Mouse (Mus musculus): ENCODE measurements at regions not wholly inside any gene's neighbourhood (a gene's known extent, or its start where the extent isn't known, plus 50 kb on each side); places are given as distances from the start of the nearest gene placed in this dataset.
A peak's percentile ranks its signal among the peaks of the same experiment; 100 is the strongest.
"Not testable (repeated sequence)": the region's sequence is repeated elsewhere in the genome, so short reads cannot be mapped to it uniquely, and the experiment has no call there.

DNA sequence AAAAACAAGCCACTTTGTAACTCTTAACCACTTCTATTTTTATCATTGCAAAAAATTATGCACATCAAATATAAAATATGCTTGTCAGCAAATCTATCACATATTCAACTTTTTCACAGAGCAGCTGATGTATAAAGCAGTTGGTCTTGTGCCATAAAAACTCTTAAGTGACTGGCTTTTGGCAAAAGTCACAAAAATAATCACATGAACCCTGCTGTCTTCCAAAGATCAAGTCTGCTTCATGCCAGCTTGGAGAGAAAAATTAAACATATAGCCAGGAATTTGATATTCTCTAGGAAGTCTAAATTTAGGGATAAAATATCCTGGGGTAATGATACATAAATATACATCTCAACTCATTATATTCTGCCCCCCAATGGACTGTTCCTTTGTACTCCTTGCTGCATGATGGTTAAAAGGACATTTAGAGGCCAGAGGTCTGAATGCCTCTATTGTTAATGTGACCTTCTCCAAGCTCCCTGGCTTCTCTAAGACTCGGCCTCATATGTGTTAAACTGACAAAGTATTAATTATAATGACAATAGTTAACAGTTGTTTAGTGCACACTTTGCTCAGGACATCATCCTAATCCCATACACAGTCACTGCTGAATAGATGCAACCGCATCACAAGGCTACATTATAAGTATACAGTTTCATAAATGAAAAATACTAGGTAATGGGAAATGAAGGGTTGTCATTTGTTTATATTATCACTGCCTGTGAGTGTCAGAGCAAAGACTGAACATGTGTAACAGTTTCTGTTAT lies 422.9 kb upstream of the Hs3st1 start:
- DNase-seq (ENCODE audit: low read depth, low spot score) = peak; percentile 66

- DNase-seq (ENCODE audit: low read depth, low spot score) = peak; percentile 60
Measured at GRCm38 (mm10) chr5:40136740-40137285, 381.5 kb upstream of the Hs3st1 start.

DNA sequence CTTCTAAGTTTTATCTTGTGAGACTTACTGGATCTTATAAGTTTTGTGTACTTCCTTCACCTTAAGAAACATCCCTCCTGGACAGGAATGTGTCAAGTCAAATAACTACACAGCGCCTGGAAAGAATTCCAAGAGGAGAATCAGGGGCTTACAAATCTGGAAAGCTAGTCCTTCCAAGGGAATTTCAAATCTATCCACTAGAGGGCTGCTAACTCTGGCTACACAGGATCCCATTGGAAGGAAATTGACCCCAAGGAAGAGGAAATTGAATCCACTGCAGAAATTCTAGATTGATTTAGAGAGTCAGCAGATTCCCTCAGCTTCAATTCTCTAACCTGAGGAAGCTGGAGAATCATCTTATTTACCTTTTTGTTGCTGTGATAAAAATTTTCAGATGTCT lies 369.1 kb upstream of the Hs3st1 start:
- DNase-seq (ENCODE audit: low read depth, low spot score) = no peak

DNA sequence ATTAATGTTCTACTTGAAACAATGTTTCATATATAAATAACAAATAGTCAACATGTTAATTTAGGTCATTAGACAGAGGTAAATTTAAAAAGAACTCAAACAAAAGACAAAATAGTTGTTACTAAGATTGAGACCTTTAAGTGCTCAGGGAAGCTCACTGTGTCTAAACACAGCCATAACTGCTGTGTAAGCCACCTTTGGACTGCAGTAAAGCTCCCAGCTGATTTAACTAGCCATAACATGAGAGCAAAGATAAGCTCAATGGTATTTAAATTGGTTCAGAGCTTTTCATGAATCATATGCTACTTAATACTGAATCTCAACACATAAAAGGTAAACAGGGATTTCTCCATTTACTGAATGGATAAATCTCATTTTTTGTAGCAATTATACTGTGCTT lies 361.6 kb upstream of the Hs3st1 start:
- no peak for DNase-seq (ENCODE audit: low read depth, low spot score)

DNA sequence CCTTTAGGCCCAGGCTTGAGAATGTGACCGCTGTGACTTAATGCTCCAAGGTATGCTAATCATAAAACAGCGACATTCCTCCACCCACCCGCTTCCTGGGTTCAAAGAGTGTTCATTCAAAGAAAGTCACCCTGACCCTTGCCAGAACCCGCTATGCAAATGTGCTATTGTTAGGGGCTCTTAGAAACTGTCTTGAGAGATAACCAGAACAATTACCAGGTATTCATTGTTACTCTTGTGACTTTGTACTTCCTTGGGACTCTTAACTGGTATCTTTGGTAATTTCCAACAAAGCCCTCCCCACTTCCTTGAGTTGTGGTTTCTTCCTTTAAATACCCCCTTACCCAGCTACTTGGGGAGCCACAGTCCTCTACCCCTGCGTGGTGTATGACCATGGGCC lies 334.3 kb upstream of the Hs3st1 start:
- not testable (repeated sequence) for DNase-seq (ENCODE audit: low read depth, low spot score)

DNA sequence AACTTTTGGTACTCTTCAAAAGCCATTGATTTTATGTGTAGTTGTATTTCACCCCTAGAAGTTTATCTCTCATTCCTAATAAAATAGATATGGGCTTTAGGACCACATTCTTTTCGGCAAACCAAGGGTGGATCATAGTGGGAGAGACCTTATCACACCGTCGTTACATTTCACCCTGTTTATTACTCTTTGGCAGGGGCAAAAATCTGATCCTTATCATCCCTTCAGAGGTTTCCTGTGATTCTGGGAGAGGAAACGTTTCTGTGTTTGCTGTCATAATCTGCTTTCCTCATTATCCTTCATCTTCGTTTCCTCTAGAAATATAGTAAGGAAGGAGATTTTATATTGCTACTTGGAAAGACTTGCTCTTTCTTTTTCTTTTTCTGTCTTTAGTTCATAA lies 290.0 kb upstream of the Hs3st1 start:
- DNase-seq (ENCODE audit: low read depth, low spot score) = no peak

- DNase-seq (ENCODE audit: low read depth, low spot score) = no peak
Measured at GRCm38 (mm10) chr5:40034452-40034851, 279.2 kb upstream of the Hs3st1 start.

GRCm38 (mm10) chr5:40033686-40034085 lies 278.4 kb upstream of the Hs3st1 start:
- no peak for DNase-seq (ENCODE audit: low read depth, low spot score)

- no peak for DNase-seq (ENCODE audit: low read depth, low spot score)
Measured at GRCm38 (mm10) chr5:40030261-40030660, 275.0 kb upstream of the Hs3st1 start.

DNA sequence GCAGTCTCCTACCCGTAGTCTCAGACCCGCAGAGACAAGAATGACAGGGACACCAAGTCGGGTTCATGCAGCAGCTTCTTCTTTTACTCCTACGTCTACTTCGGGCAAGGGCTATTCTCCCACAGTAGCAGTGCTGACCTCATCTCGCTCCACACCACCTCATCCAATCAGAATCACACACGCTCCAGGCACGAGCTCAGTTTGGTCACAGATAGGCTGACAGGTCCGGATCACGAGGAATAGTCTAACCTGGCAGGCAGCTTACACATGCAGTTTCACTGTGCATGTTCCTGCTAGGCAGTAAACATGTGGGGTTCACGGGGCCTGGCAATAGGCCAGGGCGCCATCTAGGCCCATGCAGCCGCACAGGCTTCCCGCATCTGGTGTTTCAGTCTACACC lies 260.7 kb upstream of the Hs3st1 start:
- DNase-seq (ENCODE audit: low read depth, low spot score) = no peak

GRCm38 (mm10) chr5:39988039-39988438 lies 232.8 kb upstream of the Hs3st1 start:
- DNase-seq (ENCODE audit: low read depth, low spot score) = no peak

GRCm38 (mm10) chr5:39964371-39964770 lies 209.1 kb upstream of the Hs3st1 start:
- DNase-seq (ENCODE audit: low read depth, low spot score) = no peak

DNA sequence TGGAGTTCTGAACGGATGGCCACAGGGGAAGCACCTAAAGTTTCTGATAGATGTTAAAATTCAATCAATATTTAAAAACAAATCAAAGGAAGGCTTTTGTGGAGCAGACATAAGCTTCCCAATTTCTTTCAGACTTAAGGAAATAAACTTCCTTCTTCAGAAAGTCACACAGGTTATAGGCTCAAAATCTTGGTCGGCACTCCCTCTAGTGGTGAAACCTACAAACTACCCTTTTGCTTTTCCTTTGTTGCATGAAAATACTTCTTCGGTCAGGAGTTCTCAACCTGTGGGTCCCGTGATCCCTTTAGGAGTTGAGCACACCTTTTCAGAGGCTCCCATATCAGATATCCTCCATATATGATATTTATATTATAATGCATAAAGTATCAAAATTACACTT lies 205.7 kb upstream of the Hs3st1 start:
- DNase-seq (ENCODE audit: low read depth, low spot score) = no peak

DNA sequence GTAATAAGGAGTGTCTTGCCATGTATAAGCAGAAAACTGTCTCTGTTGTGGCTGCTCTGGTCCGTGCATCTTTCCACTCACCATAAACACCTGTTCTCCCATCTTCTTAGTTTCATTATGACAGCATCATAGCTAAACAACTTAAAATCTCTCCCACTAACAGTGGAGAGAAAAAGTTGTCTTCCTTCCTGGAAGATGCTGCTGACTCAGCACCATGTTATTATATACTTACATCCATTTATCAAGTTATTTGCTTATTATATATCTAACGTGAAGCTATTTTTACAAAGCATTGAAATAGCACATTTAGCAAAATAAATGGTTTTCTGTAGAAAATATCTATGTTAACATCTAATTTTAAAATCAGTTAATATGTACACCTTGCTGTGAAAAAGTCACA lies 180.3 kb upstream of the Hs3st1 start:
- no peak for DNase-seq (ENCODE audit: low read depth, low spot score)

- DNase-seq (ENCODE audit: low read depth, low spot score) = no peak
Measured at GRCm38 (mm10) chr5:39931890-39932289, 176.6 kb upstream of the Hs3st1 start.

- DNase-seq (ENCODE audit: low read depth, low spot score) = no peak
Measured at GRCm38 (mm10) chr5:39909369-39909768, 154.1 kb upstream of the Hs3st1 start.

DNA sequence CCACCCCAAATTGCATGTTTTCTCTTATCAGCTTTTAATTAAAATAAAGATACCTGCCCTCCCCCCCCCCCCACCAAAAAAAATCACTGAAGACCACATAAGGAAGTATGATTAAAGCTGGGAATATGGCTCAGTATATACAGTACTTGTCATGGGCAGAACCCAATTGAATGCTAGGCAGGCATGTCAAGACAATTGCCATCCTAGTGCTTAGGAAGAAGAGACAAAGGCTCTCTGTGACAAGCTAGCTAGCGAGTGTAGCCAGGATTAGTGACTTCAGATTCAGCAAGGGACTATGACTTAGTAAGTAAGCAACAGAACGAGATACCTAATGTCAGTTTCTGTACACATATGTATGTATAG lies 116.4 kb upstream of the Hs3st1 start:
- DNase-seq (ENCODE audit: low read depth, low spot score) = no peak

DNA sequence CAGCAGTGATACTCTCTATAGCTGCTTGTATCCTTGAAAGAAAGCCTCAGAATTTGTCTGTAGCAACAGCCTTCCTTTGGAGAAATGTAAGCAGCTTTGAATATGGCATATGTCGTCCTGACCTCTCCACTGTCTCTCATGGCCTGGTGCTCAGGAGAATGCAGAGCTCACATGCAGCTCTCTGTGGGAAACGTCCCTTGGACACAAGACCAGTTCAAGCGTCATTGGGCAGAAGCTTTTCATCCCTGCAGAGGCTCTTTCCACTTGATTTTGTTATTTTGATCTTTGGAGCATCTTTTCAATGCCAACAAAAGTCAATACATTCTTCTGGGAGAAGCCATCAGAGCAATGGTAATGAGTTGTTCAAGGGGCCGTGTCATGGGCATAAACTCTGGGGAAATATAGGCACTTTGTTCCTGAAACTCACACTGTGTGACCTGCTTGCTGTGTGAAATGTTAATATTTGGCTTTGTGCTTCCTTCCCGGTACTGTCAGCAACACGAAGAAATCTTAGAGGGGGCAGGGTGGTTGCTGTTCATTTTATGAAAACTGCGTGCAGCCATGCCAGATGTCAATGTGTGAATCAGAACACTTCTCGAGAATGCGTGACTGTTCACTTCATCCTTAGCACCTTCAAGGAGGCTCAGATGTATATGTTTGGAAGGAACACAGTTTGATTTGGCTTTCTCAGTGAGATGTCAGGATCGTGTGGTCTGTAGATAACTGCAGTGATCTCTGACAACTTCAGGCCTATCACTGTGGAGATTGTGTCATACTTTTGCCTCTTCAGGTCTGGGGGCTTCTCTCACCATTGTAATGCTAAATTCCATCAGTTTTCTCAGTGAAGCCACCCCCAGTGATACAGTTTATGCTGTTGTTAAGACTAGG lies 115.8 kb upstream of the Hs3st1 start:
- DNase-seq (ENCODE audit: low read depth, low spot score) = no peak

- no peak for DNase-seq (ENCODE audit: low read depth, low spot score)
Measured at GRCm38 (mm10) chr5:39857192-39857591, 101.9 kb upstream of the Hs3st1 start.

DNA sequence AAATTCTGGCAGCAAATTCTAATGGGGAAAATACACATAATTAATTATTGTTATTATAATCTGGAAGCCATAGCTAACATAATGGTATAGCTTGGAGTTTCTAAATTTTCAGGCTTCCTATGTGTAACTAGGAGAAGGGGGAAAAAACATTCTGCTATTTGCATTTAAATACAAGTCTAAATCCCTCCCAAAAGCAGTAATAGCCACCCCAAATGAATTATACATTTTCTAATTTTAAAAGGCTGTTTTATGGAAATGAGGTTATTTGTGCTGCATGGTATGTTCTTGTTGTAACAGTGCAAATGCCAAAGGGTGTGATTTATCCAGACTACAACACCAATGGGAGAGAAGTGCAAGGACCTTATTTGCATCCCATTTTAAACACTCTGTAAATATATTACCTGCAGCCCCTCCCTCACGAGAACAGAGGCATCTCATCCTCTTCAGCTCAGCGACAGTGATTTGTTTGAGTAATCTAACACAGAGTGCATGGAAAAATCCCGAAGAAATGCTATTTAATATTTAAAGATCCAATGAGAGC lies 101.4 kb upstream of the Hs3st1 start:
- no peak for DNase-seq (ENCODE audit: low read depth, low spot score)

DNA sequence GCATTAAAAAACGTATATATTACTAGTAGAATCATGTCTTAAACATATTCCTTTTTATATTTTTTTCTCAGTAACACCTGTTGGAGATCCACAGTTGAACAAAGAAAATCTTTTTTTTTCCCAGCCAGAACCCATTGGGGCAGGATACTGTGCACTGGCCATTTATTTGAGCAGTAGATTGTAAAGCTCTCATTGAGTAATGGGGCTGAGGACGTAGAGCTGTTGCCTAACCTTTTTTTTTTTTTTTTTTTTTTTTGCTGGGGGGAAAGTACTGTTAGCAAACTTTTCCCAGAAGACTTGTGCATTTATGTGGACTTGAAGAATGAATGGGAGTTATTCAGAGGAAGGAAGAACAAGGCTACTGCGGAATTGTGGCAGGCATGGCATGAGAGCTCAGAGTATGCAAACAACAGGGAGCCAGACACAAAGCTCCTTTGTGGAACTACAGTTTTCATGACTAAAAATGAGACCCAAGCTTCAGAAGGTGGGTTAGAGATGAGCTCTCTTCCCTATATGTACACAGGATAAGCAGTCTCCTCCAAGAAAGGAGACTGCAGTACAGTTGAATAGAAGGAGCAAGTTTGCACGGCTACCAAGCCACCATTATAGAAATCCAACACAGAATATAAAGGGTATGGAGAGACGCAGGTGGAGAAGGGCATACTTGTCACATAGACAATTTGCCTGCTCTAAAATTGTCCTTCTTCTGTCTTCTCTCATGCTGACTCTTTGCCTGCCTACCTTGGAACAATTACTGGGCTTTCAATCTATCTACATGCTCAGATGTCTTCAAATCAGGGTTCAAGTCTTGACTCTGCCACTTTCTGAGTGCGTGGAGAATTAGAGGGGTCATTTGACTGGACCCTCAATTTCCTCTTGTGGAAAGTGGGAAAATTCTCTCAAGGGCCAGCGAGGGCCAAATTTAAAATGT lies 100.7 kb upstream of the Hs3st1 start:
- DNase-seq (ENCODE audit: low read depth, low spot score) = no peak

Data from brain, embryonic 18.5 days (tissue).